Mouse (Mus musculus) layer of hippocampus, postnatal 10 days (tissue): ENCODE results near the gene H2-M10.4. TPM values are rescaled to one million over a fixed set of nuclear protein-coding genes. Genes with fewer than 3 reads are reported as not detected.
"Not testable (repeated sequence)": the region's sequence is repeated elsewhere in the genome, so short reads cannot be mapped to it uniquely, and the experiment has no call there.

Experiments
- DNase-seq, 2 experiments: peaks; one replicate each; pipeline ENCODE4 v3.0.0; 2021; ENCODE audit warnings: low spot score in 2 of 2
- long read RNA-seq: library from polyadenylated mRNA; stranded (forward); transcript quantifications from one replicate; pipeline ENCODE4 v2.0.0, GENCODE M21; 2023
- total RNA-seq, 2 experiments: library from RNA; stranded (reverse); gene quantifications; 2 replicates each; pipeline ENCODE4 v1.2.3; 2021

The H2-M10.4 gene
- not detected for total RNA-seq
- long read RNA-seq = 0 reads

GRCm38 (mm10) chr17:36462234-36462633 lies at the start of gene H2-M10.4:
Gene H2-M10.4, minus strand, starts transcription at chr17:36462334.
- DNase-seq = no peak

DNA sequence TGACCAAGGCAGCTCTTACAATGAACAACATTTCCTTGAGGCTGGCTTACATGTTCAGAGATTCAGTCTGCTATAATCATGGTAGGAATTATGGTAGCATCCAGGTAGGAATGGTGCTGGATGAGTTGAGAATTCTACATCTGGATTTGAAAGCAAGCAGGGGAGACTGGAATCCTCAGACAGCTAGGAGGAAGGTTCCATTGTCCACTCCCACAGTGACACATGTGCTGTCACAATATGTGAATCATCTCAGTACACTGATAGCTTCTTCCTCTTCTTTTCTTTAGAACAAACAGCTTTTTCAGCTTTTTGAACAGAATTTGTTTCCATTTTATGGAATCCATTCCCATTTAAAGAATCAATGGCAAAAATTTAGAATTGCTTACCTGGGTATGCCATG lies 41.8 kb upstream of the H2-M10.4 start:
- DNase-seq = no peak

- DNase-seq = no peak
Measured at GRCm38 (mm10) chr17:36500435-36500834, 38.3 kb upstream of the H2-M10.4 start.

DNA sequence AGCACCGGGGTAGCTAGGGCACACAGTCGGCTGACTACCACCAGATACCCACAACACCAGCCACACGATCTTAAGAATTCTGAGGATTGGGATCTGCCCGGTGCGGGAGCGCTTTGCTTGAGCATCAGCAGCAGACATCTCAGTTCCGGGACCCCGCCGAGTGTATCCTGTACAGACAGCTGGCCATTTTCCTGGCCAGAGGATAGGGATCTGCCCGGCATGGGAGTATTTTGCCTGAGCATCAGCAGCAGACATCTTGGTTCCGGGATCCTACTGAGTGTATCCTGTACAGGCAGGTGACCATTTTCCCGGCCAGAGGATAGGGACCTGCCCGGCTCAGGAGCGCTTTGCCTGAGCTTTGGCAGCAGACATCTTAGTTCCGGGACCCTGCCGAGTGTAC lies 26.0 kb upstream of the H2-M10.4 start:
- not testable (repeated sequence) for DNase-seq

DNA sequence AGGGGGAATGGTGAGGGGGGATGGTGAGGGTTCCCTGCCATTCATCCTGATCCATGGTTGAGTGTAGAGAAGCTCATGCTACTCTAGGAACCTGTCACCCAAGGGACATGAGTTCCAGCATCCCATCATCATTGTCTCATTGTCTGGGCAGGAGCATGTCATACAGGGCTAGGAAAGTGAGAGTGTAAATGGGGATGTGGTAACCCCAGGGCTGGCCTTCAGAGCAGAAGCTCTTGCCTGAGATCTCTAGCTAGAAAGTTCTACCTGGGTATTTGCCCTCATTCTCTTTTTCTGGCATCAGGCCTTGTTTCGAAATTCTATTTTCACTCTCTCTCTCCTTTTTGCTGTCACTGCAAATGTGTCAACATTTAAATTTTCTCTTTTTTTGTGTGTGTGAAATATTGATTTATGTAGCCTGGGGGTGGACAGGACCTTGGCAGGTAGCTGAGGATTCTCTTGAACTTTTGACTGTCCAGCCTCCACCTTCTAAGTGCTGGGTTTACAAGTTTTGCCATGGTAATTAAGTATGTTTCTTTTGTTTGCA lies 24.6 kb upstream of the H2-M10.4 start:
- DNase-seq = no peak

GRCm38 (mm10) chr17:36483865-36484264 lies 21.7 kb upstream of the H2-M10.4 start:
- no peak for DNase-seq

DNA sequence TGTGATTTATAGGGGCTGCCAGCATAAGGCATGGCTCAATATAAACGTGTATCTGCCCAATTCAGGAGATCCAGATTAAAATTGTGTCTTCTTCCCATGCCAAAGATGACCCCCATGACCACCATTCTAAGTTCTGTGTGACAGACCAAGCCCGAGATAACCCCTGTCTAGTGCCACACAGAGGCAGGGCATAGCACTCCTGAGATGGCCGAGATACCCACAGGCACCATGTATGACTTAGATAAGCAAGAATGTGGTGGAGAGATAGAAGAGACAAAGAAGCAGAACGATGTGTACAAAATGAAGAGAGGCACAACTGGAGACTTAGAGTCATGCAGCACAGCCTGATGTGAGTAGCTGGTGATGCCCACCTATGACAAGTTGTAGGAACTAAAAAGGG lies 5.9 kb downstream of the H2-M10.4 start:
- DNase-seq = no peak

DNA sequence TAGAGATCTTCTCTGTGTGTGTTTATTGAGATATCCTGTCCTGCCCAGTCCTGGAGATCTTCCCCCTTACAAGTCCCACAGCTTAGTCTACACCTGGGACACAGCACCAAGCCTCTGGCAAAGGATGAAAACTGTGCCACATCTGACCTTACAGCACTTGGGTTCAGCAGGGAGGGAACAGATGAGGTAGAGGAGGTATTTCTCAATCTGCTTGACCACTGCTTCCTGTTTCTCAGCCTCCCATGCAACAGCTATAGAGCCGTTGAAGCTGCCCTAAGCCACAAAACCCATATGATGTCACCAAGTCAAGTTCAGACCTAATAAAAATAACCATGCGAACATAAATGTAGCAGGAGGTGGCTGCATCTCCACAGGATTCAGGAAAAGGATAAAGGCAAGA lies 30.7 kb downstream of the H2-M10.4 start:
- no peak for DNase-seq

DNA sequence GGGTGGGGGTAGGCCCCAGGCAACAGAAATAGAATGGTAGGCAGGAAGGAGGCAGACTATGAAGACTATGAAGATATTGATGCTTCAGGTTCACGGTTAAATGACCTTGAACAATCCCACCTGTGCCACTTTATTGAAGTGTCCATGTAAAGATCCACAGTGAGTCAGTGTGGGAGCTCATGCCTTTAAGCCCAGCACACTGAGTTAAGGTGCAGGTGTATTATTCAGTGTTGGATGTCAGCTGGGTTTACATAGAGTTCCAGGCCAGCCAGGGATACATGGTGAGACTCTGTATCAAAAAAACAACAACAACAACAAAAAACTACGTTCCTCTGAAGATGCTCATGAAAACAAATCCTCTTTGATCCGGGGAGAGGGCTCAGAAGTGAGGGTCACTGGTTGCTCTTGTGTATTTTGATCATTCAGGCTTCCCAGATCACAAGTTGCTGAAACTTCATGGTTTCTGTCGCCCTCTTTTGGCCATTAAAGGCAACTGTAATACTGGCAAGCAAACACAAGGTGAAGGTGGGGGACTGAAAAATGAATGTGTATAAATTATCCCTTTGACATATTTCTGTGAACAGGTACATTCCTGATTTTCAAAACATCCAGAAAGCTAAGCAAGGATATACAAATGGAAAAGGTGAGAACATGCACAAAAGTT lies 43.9 kb downstream of the H2-M10.4 start:
- peak; percentile 29 to 57 for DNase-seq

GRCm38 (mm10) chr17:36417416-36417815 lies 44.7 kb downstream of the H2-M10.4 start:
- no peak for DNase-seq

GRCm38 (mm10) chr17:36415407-36415806 lies 46.7 kb downstream of the H2-M10.4 start:
- DNase-seq = no peak

- DNase-seq = no peak
Measured at GRCm38 (mm10) chr17:36414361-36414760, 47.8 kb downstream of the H2-M10.4 start.

Other genes with a start within 250 kb of the H2-M10.4 start
- 10 to 100 TPM; 42.6 to 43.6 TPM for gene Rpp21, start 204.3 kb downstream of the H2-M10.4 start, total RNA-seq
- gene Trim39, start 190.1 kb downstream of the H2-M10.4 start, total RNA-seq = 10 to 100 TPM; 21.1 to 23.9 TPM
- gene H2-M10.2, start 175.8 kb downstream of the H2-M10.4 start, total RNA-seq = not detected
- gene H2-M10.1, start 136.2 kb downstream of the H2-M10.4 start, total RNA-seq = not detected
- not detected for gene H2-M10.3, start 93.9 kb downstream of the H2-M10.4 start, total RNA-seq
- not detected for gene H2-M11, start 84.7 kb upstream of the H2-M10.4 start, total RNA-seq
- not detected for gene H2-M9, start 180.3 kb upstream of the H2-M10.4 start, total RNA-seq
- gene H2-M1, start 209.9 kb upstream of the H2-M10.4 start, total RNA-seq = not detected